Mouse (Mus musculus): ENCODE results near the gene Kctd19.

DNA sequence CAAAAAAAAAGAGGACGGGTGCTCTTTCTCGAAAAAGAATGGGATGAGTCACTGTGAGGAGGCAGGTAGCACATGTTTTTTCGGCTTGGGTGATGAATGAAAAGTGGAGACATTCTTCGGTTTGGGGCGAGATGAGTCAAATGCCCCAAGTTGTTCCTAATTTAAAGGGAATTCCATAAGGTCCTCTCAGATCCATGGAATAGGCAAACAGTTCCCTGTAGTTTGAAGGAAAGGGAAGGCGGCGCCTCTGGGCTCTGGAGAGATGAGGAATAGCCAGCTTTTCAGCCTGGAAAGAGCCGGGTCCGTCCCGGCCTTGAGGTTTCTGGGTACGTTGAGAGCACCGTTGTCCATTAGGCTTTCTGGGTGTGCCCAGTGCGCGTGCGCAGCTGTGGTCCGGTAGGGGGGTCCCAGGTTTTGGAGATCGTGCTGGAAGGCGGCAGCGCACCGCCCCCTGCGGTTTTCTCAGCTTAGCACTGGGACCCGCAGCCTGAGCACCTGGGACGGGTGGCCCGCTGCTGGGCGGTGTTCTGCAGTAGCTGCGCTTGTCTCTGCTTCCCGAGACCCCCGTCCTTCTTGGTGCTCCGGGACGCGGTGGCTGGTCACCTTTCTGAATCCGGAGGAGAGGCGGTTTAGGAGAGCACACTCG lies 64.7 kb downstream of the Kctd19 start, which contains the start of gene Slc9a5:
- no peak for TF ChIP-seq CTCF (IDR thresholded peaks at IDR 0.05; ENCODE audit: insufficient read depth, low read length)
- no peak for TF ChIP-seq POLR2A (IDR thresholded peaks at IDR 0.05; ENCODE audit: borderline replicate concordance, extremely low read depth, low read depth, low read length)

Data from lung, adult 2 months (tissue).